Mouse (Mus musculus): ENCODE results near the gene Itpr2. TPM values are rescaled to one million over a fixed set of nuclear protein-coding genes. Genes with fewer than 3 reads are reported as not detected.

Itpr2 gene
- polyA plus RNA-seq, 1 experiment, result 2.6 TPM

GRCm38 (mm10) chr6:146498416-146498815 is 3.6 kb downstream of the Itpr2 start:
- Histone ChIP-seq H3K36me3 (ENCODE audit: control insufficient read depth, insufficient read depth) (no peaks in the 10 kb centered on the region), H3ac (ENCODE audit: control insufficient read depth, insufficient read length, low read depth) (no peak overlapping the region), H3K4me3 (ENCODE audit: insufficient read depth, poor library complexity, severe bottlenecking) (no peak overlapping the region), H3K79me2 (ENCODE audit: control insufficient read depth, insufficient read depth) (peaks cover 9% of the 10 kb centered on the region), H3K79me3 (ENCODE audit: low read depth) (peaks cover 3% of the 10 kb centered on the region), H3K27me3 (ENCODE audit: control insufficient read depth, insufficient read depth, insufficient read length) (no peaks in the 10 kb centered on the region)
- TF ChIP-seq MYOG (IDR thresholded peaks at IDR 0.05; ENCODE audit: control insufficient read depth, extremely low read depth, insufficient read length) (no peak), MAX (IDR thresholded peaks at IDR 0.05) (no peak), CTCF (IDR thresholded peaks at IDR 0.05; ENCODE audit: control insufficient read depth, insufficient read depth, insufficient read length) (no peak), FOSL1 (IDR thresholded peaks at IDR 0.05; ENCODE audit: insufficient read depth, low read length, poor library complexity, severe bottlenecking) (no peak), USF1 (IDR thresholded peaks at IDR 0.05; ENCODE audit: low read depth) (no peak), MYOD1 (IDR thresholded peaks at IDR 0.05; ENCODE audit: control insufficient read depth, insufficient read length, low read depth) (no peak), CEBPB (IDR thresholded peaks at IDR 0.05; ENCODE audit: low read depth) (no peak)

GRCm38 (mm10) chr6:146497866-146498265 is 4.2 kb downstream of the Itpr2 start:
- Histone ChIP-seq H3K79me2 (ENCODE audit: control insufficient read depth, insufficient read depth) (peaks cover 9% of the 10 kb centered on the region), H3K79me3 (ENCODE audit: low read depth) (peaks cover 3% of the 10 kb centered on the region), H3K27me3 (ENCODE audit: control insufficient read depth, insufficient read depth, insufficient read length) (no peaks in the 10 kb centered on the region), H3ac (ENCODE audit: control insufficient read depth, insufficient read length, low read depth) (no peak overlapping the region), H3K36me3 (ENCODE audit: control insufficient read depth, insufficient read depth) (no peaks in the 10 kb centered on the region), H3K4me3 (ENCODE audit: insufficient read depth, poor library complexity, severe bottlenecking) (no peak overlapping the region)
- no peak for TF ChIP-seq MYOD1 (IDR thresholded peaks at IDR 0.05; ENCODE audit: control insufficient read depth, insufficient read length, low read depth)
- no peak for TF ChIP-seq FOSL1 (IDR thresholded peaks at IDR 0.05; ENCODE audit: insufficient read depth, low read length, poor library complexity, severe bottlenecking)
- no peak for TF ChIP-seq CTCF (IDR thresholded peaks at IDR 0.05; ENCODE audit: control insufficient read depth, insufficient read depth, insufficient read length)
- TF ChIP-seq CEBPB (IDR thresholded peaks at IDR 0.05; ENCODE audit: low read depth), result no peak
- TF ChIP-seq MAX (IDR thresholded peaks at IDR 0.05), result no peak
- no peak for TF ChIP-seq MYOG (IDR thresholded peaks at IDR 0.05; ENCODE audit: control insufficient read depth, extremely low read depth, insufficient read length)
- no peak for TF ChIP-seq USF1 (IDR thresholded peaks at IDR 0.05; ENCODE audit: low read depth)

GRCm38 (mm10) chr6:146497435-146497834 is 4.6 kb downstream of the Itpr2 start:
- TF ChIP-seq MYOG (IDR thresholded peaks at IDR 0.05; ENCODE audit: control insufficient read depth, extremely low read depth, insufficient read length), result no peak
- no peak for TF ChIP-seq MYOD1 (IDR thresholded peaks at IDR 0.05; ENCODE audit: control insufficient read depth, insufficient read length, low read depth)
- TF ChIP-seq MAX (IDR thresholded peaks at IDR 0.05), result no peak
- no peak for TF ChIP-seq USF1 (IDR thresholded peaks at IDR 0.05; ENCODE audit: low read depth)
- TF ChIP-seq CEBPB (IDR thresholded peaks at IDR 0.05; ENCODE audit: low read depth), result no peak
- TF ChIP-seq CTCF (IDR thresholded peaks at IDR 0.05; ENCODE audit: control insufficient read depth, insufficient read depth, insufficient read length), result no peak
- no peak for TF ChIP-seq FOSL1 (IDR thresholded peaks at IDR 0.05; ENCODE audit: insufficient read depth, low read length, poor library complexity, severe bottlenecking)

GRCm38 (mm10) chr6:146491680-146492079 is 10.3 kb downstream of the Itpr2 start:
- TF ChIP-seq MYOG (IDR thresholded peaks at IDR 0.05; ENCODE audit: control insufficient read depth, extremely low read depth, insufficient read length) (no peak), FOSL1 (IDR thresholded peaks at IDR 0.05; ENCODE audit: insufficient read depth, low read length, poor library complexity, severe bottlenecking) (no peak), MAX (IDR thresholded peaks at IDR 0.05) (no peak), CEBPB (IDR thresholded peaks at IDR 0.05; ENCODE audit: low read depth) (no peak), MYOD1 (IDR thresholded peaks at IDR 0.05; ENCODE audit: control insufficient read depth, insufficient read length, low read depth) (no peak), CTCF (IDR thresholded peaks at IDR 0.05; ENCODE audit: control insufficient read depth, insufficient read depth, insufficient read length) (no peak), USF1 (IDR thresholded peaks at IDR 0.05; ENCODE audit: low read depth) (no peak)
- H3ac ChIP-seq (ENCODE audit: control insufficient read depth, insufficient read length, low read depth), result no peak overlapping the region
- no peaks in the 10 kb centered on the region for H3K79me2 ChIP-seq (ENCODE audit: control insufficient read depth, insufficient read depth)

More at GRCm38 (mm10) chr6:146497435-146497834, 4.6 kb downstream of the Itpr2 start:
- Histone ChIP-seq H3K79me3 (ENCODE audit: low read depth) (peaks cover 3% of the 10 kb centered on the region), H3ac (ENCODE audit: control insufficient read depth, insufficient read length, low read depth) (no peak overlapping the region), H3K36me3 (ENCODE audit: control insufficient read depth, insufficient read depth) (no peaks in the 10 kb centered on the region), H3K4me3 (ENCODE audit: insufficient read depth, poor library complexity, severe bottlenecking) (no peak overlapping the region), H3K79me2 (ENCODE audit: control insufficient read depth, insufficient read depth) (peaks cover 9% of the 10 kb centered on the region), H3K27me3 (ENCODE audit: control insufficient read depth, insufficient read depth, insufficient read length) (no peaks in the 10 kb centered on the region)

GRCm38 (mm10) chr6:146490416-146490960 is 11.5 kb downstream of the Itpr2 start:
- no peaks in the 10 kb centered on the region for H3K36me3 ChIP-seq (ENCODE audit: control insufficient read depth, insufficient read depth)
- no peaks in the 10 kb centered on the region for H3K27me3 ChIP-seq (ENCODE audit: control insufficient read depth, insufficient read depth, insufficient read length)
- H3K4me3 ChIP-seq (ENCODE audit: insufficient read depth, poor library complexity, severe bottlenecking), result no peak overlapping the region
- no peak overlapping the region for H3ac ChIP-seq (ENCODE audit: control insufficient read depth, insufficient read length, low read depth)
- H3K79me3 ChIP-seq (ENCODE audit: low read depth), result no peaks in the 10 kb centered on the region
- TF ChIP-seq MYOG (IDR thresholded peaks at IDR 0.05; ENCODE audit: control insufficient read depth, extremely low read depth, insufficient read length) (no peak), MAX (IDR thresholded peaks at IDR 0.05) (no peak), MYOD1 (IDR thresholded peaks at IDR 0.05; ENCODE audit: control insufficient read depth, insufficient read length, low read depth) (no peak), FOSL1 (IDR thresholded peaks at IDR 0.05; ENCODE audit: insufficient read depth, low read length, poor library complexity, severe bottlenecking) (no peak), CEBPB (IDR thresholded peaks at IDR 0.05; ENCODE audit: low read depth) (no peak), USF1 (IDR thresholded peaks at IDR 0.05; ENCODE audit: low read depth) (no peak), CTCF (IDR thresholded peaks at IDR 0.05; ENCODE audit: control insufficient read depth, insufficient read depth, insufficient read length) (no peak)
- no peaks in the 10 kb centered on the region for H3K79me2 ChIP-seq (ENCODE audit: control insufficient read depth, insufficient read depth)

More at GRCm38 (mm10) chr6:146491680-146492079, 10.3 kb downstream of the Itpr2 start:
- Histone ChIP-seq H3K4me3 (ENCODE audit: insufficient read depth, poor library complexity, severe bottlenecking) (no peak overlapping the region), H3K27me3 (ENCODE audit: control insufficient read depth, insufficient read depth, insufficient read length) (no peaks in the 10 kb centered on the region), H3K36me3 (ENCODE audit: control insufficient read depth, insufficient read depth) (no peaks in the 10 kb centered on the region), H3K79me3 (ENCODE audit: low read depth) (no peaks in the 10 kb centered on the region)

All from C2C12 (cell line).